Mouse (Mus musculus): ENCODE data around the gene Olfr476. TPM values are rescaled to one million over a fixed set of nuclear protein-coding genes. Genes with fewer than 3 reads are reported as not detected.

The Olfr476 gene
- not detected for polyA plus RNA-seq (2017; shearing (Covaris generic))

DNA sequence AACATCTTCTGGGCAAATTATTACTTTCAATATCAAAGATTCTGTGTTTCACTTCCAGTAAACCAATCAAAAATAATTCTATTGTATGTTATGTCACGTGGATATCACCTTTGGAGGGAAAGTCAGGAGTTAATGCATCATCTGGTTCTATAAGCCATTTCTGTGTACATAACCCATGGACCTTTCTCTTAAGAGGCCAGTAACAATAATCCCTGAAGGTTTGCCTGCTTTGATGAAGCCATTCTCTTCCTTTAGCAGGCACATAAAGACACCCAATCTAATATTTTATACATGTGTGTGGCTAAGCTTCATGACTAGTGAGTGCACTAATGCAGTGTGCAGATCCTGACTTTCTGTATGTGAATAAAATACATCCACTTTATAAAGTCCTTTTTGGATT lies at the start of gene Olfr476:
Gene Olfr476 (plus strand): TSS at position 301 of the 400 bp plus-strand sequence.

DNA sequence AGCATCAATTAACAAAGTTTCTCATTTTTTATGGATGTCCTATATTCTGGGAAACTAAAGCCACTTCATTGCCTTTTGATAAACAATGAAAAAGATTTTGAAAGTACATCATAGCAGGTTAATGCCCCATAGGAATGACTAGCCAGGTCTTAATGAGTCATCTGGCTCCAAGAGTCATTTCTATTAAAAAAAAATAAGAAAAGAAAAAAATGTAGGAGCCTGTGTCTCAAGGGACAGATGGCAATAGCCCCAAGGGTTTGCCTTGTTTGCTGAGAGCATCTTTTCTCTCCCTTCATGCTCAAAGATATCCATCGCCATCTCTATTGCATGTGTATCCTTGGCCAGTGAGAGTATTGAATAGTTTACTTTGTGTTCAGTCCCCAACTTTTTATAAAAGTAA lies 34.5 kb upstream of the Olfr476 start, which contains the start of gene Olfr473:
Gene Olfr473 (plus strand): TSS at position 301 of the 400 bp plus-strand sequence.

DNA sequence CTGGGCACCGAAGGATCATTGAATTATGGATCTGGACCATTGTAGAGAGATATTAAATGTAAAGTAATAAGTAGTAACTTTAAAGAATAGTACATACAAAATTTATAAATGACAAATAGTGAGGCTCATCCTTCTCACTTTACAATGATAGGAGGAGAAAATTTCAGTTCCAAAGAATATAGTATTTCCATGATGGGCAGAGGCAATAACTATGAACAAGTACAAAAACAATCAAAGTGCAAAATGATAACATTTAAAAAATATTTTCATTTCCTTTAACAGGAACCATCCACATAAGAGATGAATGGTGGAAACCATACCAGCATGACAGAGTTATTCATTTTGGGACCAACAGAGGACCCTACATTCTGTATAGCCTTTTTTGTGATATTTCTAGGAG lies 10.3 kb upstream of the Olfr476 start, which contains the start of gene Olfr474:
Gene Olfr474 (plus strand): TSS at position 301 of the 400 bp plus-strand sequence.

DNA sequence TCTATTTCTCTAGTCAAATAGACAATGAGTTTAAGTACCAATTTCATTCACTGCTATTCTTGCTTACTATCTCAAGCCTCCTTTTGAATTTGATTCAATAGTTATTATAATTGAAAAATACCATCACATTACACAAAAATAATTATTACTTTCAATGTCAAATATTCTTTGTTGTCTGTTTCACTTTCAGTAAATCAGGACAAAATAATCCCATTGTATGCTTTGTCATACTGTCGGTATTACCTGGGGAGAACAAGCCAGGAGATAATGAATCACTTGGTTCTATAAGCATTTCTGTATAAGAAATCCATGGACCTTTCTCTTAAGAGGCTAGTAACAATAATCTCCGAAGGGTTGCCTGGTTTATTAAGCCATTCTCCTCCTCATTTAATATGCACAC lies 21.8 kb downstream of the Olfr476 start, which contains the start of gene Olfr477:
Gene Olfr477 (plus strand): TSS at position 301 of the 400 bp plus-strand sequence.

Other genes with a start within 250 kb of the Olfr476 start
- not detected for gene Cyb5r2, start 206.8 kb upstream of the Olfr476 start, polyA plus RNA-seq (2017; shearing (Covaris generic))
- gene Ovch2, start 163.6 kb upstream of the Olfr476 start, polyA plus RNA-seq (2017; shearing (Covaris generic)) = not detected
- gene Olfr467, start 152.5 kb upstream of the Olfr476 start, polyA plus RNA-seq (2017; shearing (Covaris generic)) = not detected
- gene Olfr469, start 139.3 kb upstream of the Olfr476 start, polyA plus RNA-seq (2017; shearing (Covaris generic)) = not detected
- not detected for gene Olfr470, start 117.3 kb upstream of the Olfr476 start, polyA plus RNA-seq (2017; shearing (Covaris generic))
- 0.06 TPM for gene Olfr472, start 66.9 kb upstream of the Olfr476 start, polyA plus RNA-seq (2017; shearing (Covaris generic))
- gene Olfr473, start 34.4 kb upstream of the Olfr476 start, polyA plus RNA-seq (2017; shearing (Covaris generic)) = not detected
- not detected for gene Olfr474, start 10.2 kb upstream of the Olfr476 start, polyA plus RNA-seq (2017; shearing (Covaris generic))
- not detected for gene Olfr477, start 21.9 kb downstream of the Olfr476 start, polyA plus RNA-seq (2017; shearing (Covaris generic))
- gene Olfr478, start 69.2 kb downstream of the Olfr476 start, polyA plus RNA-seq (2017; shearing (Covaris generic)) = not detected
- gene Olfr479, start 85.9 kb downstream of the Olfr476 start, polyA plus RNA-seq (2017; shearing (Covaris generic)) = not detected
- not detected for gene Olfr480, start 102.5 kb downstream of the Olfr476 start, polyA plus RNA-seq (2017; shearing (Covaris generic))
- 0.12 TPM for gene Olfr481, start 115.1 kb downstream of the Olfr476 start, polyA plus RNA-seq (2017; shearing (Covaris generic))
- gene Olfr482, start 132.8 kb downstream of the Olfr476 start, polyA plus RNA-seq (2017; shearing (Covaris generic)) = not detected
- gene Olfr483, start 136.0 kb downstream of the Olfr476 start, polyA plus RNA-seq (2017; shearing (Covaris generic)) = not detected
- 0.04 TPM for gene Olfr484, start 162.6 kb downstream of the Olfr476 start, polyA plus RNA-seq (2017; shearing (Covaris generic))
- gene Olfr485, start 195.1 kb downstream of the Olfr476 start, polyA plus RNA-seq (2017; shearing (Covaris generic)) = not detected
- not detected for gene Olfr486, start 207.9 kb downstream of the Olfr476 start, polyA plus RNA-seq (2017; shearing (Covaris generic))
- not detected for gene Olfr487, start 249.8 kb downstream of the Olfr476 start, polyA plus RNA-seq (2017; shearing (Covaris generic))